Mouse (Mus musculus) megakaryocyte-erythroid progenitor cell, adult 5-6 weeks (primary cell): ENCODE measurements at regions not wholly inside any gene's neighbourhood (a gene's known extent, or its start where the extent isn't known, plus 50 kb on each side); places are given as distances from the start of the nearest gene placed in this dataset.

Source experiments
- ATAC-seq: replicated peaks from 2 replicates; pipeline ENCODE4 v1.8.0; 2016; ENCODE audit warnings: mild to moderate bottlenecking, inconsistent platforms; ENCODE audit not compliant: severe bottlenecking, poor library complexity, low FRiP score, low TSS enrichment

GRCm38 (mm10) chr3:39062415-39062814 is 175.7 kb downstream of the Fat4 start:
- no peak for ATAC-seq

GRCm38 (mm10) chr3:39065457-39065856 is 178.7 kb downstream of the Fat4 start:
- no peak for ATAC-seq

- no peak for ATAC-seq
Measured at GRCm38 (mm10) chr3:39069011-39069410, 182.3 kb downstream of the Fat4 start.

GRCm38 (mm10) chr3:39082678-39083270 is 196.0 kb downstream of the Fat4 start:
- no peak for ATAC-seq

GRCm38 (mm10) chr3:39088948-39089347 is 202.2 kb downstream of the Fat4 start:
- ATAC-seq, result no peak

- no peak for ATAC-seq
Measured at GRCm38 (mm10) chr3:39102324-39102723, 215.6 kb downstream of the Fat4 start.

GRCm38 (mm10) chr3:39109756-39110392 is 223.1 kb downstream of the Fat4 start:
- no peak for ATAC-seq

- no peak for ATAC-seq
Measured at GRCm38 (mm10) chr3:39114056-39114455, 227.3 kb downstream of the Fat4 start.

- no peak for ATAC-seq
Measured at GRCm38 (mm10) chr3:39114826-39115225, 228.1 kb downstream of the Fat4 start.

- ATAC-seq, result no peak
Measured at GRCm38 (mm10) chr3:39115441-39115840, 228.7 kb downstream of the Fat4 start.

GRCm38 (mm10) chr3:39122250-39122649 is 235.5 kb downstream of the Fat4 start:
- no peak for ATAC-seq

- ATAC-seq, result no peak
Measured at GRCm38 (mm10) chr3:39130532-39130931, 243.8 kb downstream of the Fat4 start.

- no peak for ATAC-seq
Measured at GRCm38 (mm10) chr3:39165006-39165667, 278.4 kb downstream of the Fat4 start.

GRCm38 (mm10) chr3:39182646-39183045 is 295.9 kb downstream of the Fat4 start:
- no peak for ATAC-seq

- no peak for ATAC-seq
Measured at GRCm38 (mm10) chr3:39195102-39195501, 308.4 kb downstream of the Fat4 start.

GRCm38 (mm10) chr3:39202662-39203061 is 315.9 kb downstream of the Fat4 start:
- no peak for ATAC-seq

GRCm38 (mm10) chr3:39208651-39209050 is 321.9 kb downstream of the Fat4 start:
- ATAC-seq, result no peak

- ATAC-seq, result no peak
Measured at GRCm38 (mm10) chr3:39209382-39210165, 322.8 kb downstream of the Fat4 start.

- no peak for ATAC-seq
Measured at GRCm38 (mm10) chr3:39211670-39212069, 324.9 kb downstream of the Fat4 start.

- no peak for ATAC-seq
Measured at GRCm38 (mm10) chr3:39220011-39220706, 333.4 kb downstream of the Fat4 start.
